Mouse (Mus musculus) midbrain, embryonic 13.5 days (tissue): ENCODE data around the gene Phf11a. TPM values are rescaled to one million over a fixed set of nuclear protein-coding genes. Genes with fewer than 3 reads are reported as not detected.
"Not testable (repeated sequence)": the region's sequence is repeated elsewhere in the genome, so short reads cannot be mapped to it uniquely, and the experiment has no call there.

Experiments used
- ATAC-seq: fragments of 200-750 bp; cut with Nextera tagmentation; 2 replicates; pipeline ENCODE4 v1.8.0; 2017; ENCODE audit warnings: mild to moderate bottlenecking, moderate TSS enrichment, moderate library complexity
- H3K27ac ChIP-seq: fragments of 300-500 bp; sonication (generic); 2 replicates; pipeline ENCODE4 v1.5.1; 2015; ENCODE audit warnings: inconsistent platforms, mild to moderate bottlenecking, moderate library complexity
- H3K27me3 ChIP-seq: fragments of 300-500 bp; sonication (generic); 2 replicates; pipeline ENCODE4 v1.6.1; 2015; ENCODE audit warnings: mild to moderate bottlenecking, inconsistent platforms
- H3K36me3 ChIP-seq: fragments of 300-500 bp; sonication (generic); 2 replicates; pipeline ENCODE4 v1.6.1; 2015; ENCODE audit warnings: mild to moderate bottlenecking, inconsistent platforms
- H3K4me1 ChIP-seq: fragments of 300-500 bp; sonication (generic); replicated peaks from 2 replicates; pipeline ENCODE4 v1.6.1; 2015; ENCODE audit warnings: inconsistent platforms
- H3K4me2 ChIP-seq: fragments of 300-500 bp; sonication (generic); replicated peaks from 2 replicates; pipeline ENCODE4 v1.6.1; 2015; ENCODE audit warnings: moderate library complexity, mild to moderate bottlenecking, inconsistent platforms
- H3K4me3 ChIP-seq: fragments of 300-500 bp; sonication (generic); replicated peaks from 2 replicates; pipeline ENCODE4 v1.5.1; 2015; ENCODE audit warnings: mild to moderate bottlenecking, inconsistent platforms
- H3K9ac ChIP-seq: fragments of 300-500 bp; sonication (generic); replicated peaks from 2 replicates; pipeline ENCODE4 v1.6.1; 2015; ENCODE audit warnings: mild to moderate bottlenecking, inconsistent platforms
- H3K9me3 ChIP-seq: fragments of 300-500 bp; sonication (generic); 2 replicates; pipeline ENCODE4 v1.6.1; 2016; ENCODE audit warnings: mild to moderate bottlenecking, inconsistent platforms
- WGBS: fragments of 180-500 bp; shearing (Covaris S2); methylation state at CpG from one replicate; pipeline ENCODE4 v1.1.7; 2015; 5-methylcytosine and 5-hydroxymethylcytosine counted together
- polyA plus RNA-seq: library from polyadenylated mRNA; unstranded; fragments of >200 nt; fragmentation: Nextera tagmentation; extraction: Ambion mirVana; gene quantifications from 2 replicates; pipeline ENCODE4 v1.2.1, GENCODE M21; 2015

Gene Phf11a
- polyA plus RNA-seq: not detected in 2 replicates

- H3K9ac ChIP-seq, H3K36me3 ChIP-seq, H3K4me1 ChIP-seq, H3K27ac ChIP-seq, H3K4me2 ChIP-seq, H3K9me3 ChIP-seq, ATAC-seq, H3K27me3 ChIP-seq, H3K4me3 ChIP-seq: not testable (repeated sequence)
- WGBS: 67% methylated on average over 1 of the region's 1 CpGs
These were observed at the start of gene Phf11a for GRCm38 (mm10) chr14:59297391-59297790. Phf11a (minus strand) TSS chr14:59297522.

- not testable (repeated sequence) for H3K9ac ChIP-seq, H3K9me3 ChIP-seq, H3K27me3 ChIP-seq, H3K36me3 ChIP-seq, ATAC-seq, H3K4me3 ChIP-seq, H3K4me1 ChIP-seq, H3K4me2 ChIP-seq, H3K27ac ChIP-seq
- WGBS: 67% methylated on average over 1 of the region's 1 CpGs
These were observed 43.9 kb upstream of the Phf11a start, which contains the start of gene Phf11b for GRCm38 (mm10) chr14:59341189-59341588. Phf11b (minus strand) TSS chr14:59341351.

GRCm38 (mm10) chr14:59339541-59339940, 42.2 kb upstream of the Phf11a start:
- Histone ChIP-seq H3K4me3 (no peak overlapping the region), H3K4me2 (no peak overlapping the region), H3K9me3 (no peaks in the 10 kb centered on the region), H3K27ac (no peak overlapping the region), H3K9ac (no peak overlapping the region), H3K27me3 (no peaks in the 10 kb centered on the region), H3K4me1 (no peaks in the 10 kb centered on the region), H3K36me3 (no peaks in the 10 kb centered on the region)
- 93% methylated on average over 1 of the region's 1 CpGs for WGBS
- no peak for ATAC-seq

GRCm38 (mm10) chr14:59336056-59336455, 38.7 kb upstream of the Phf11a start:
- H3K9ac ChIP-seq, H3K27ac ChIP-seq, H3K36me3 ChIP-seq, H3K4me2 ChIP-seq, H3K4me1 ChIP-seq, H3K27me3 ChIP-seq, H3K9me3 ChIP-seq, ATAC-seq, H3K4me3 ChIP-seq: not testable (repeated sequence)
- WGBS: 93% methylated on average over 3 of the region's 3 CpGs

- H3K36me3 ChIP-seq, H3K27ac ChIP-seq, H3K4me3 ChIP-seq, ATAC-seq, H3K9me3 ChIP-seq, H3K27me3 ChIP-seq, H3K4me2 ChIP-seq, H3K9ac ChIP-seq, H3K4me1 ChIP-seq: not testable (repeated sequence)
- WGBS: 60% methylated on average over 3 of the region's 3 CpGs
These were observed 33.2 kb upstream of the Phf11a start for GRCm38 (mm10) chr14:59330499-59330898.

- not testable (repeated sequence) for H3K9ac ChIP-seq, ATAC-seq, H3K27ac ChIP-seq, H3K4me3 ChIP-seq, H3K4me1 ChIP-seq, H3K27me3 ChIP-seq, H3K4me2 ChIP-seq, H3K9me3 ChIP-seq, H3K36me3 ChIP-seq
- 72% methylated on average over 6 of the region's 6 CpGs for WGBS
These were observed 22.6 kb upstream of the Phf11a start for GRCm38 (mm10) chr14:59319970-59320369.

- H3K4me2 ChIP-seq, H3K9ac ChIP-seq, H3K27ac ChIP-seq, H3K36me3 ChIP-seq, H3K4me3 ChIP-seq, ATAC-seq, H3K9me3 ChIP-seq, H3K4me1 ChIP-seq, H3K27me3 ChIP-seq: not testable (repeated sequence)
- WGBS: 98% methylated on average over 3 of the region's 3 CpGs
These were observed 21.7 kb upstream of the Phf11a start for GRCm38 (mm10) chr14:59319036-59319435.

GRCm38 (mm10) chr14:59291769-59292168, 5.6 kb downstream of the Phf11a start:
- not testable (repeated sequence) for H3K4me3 ChIP-seq, H3K9me3 ChIP-seq, ATAC-seq, H3K27ac ChIP-seq, H3K27me3 ChIP-seq, H3K4me1 ChIP-seq, H3K9ac ChIP-seq, H3K4me2 ChIP-seq, H3K36me3 ChIP-seq

- not testable (repeated sequence) for H3K27me3 ChIP-seq, H3K9ac ChIP-seq, H3K36me3 ChIP-seq, H3K4me3 ChIP-seq, H3K27ac ChIP-seq, H3K4me1 ChIP-seq, H3K9me3 ChIP-seq, ATAC-seq, H3K4me2 ChIP-seq
- WGBS: 92% methylated on average over 4 of the region's 4 CpGs
These were observed 22.4 kb downstream of the Phf11a start for GRCm38 (mm10) chr14:59274961-59275360.

- no peaks in the 10 kb centered on the region for H3K9me3 ChIP-seq
- no peak within 1 kb of the TSS for H3K4me2 ChIP-seq
- no peaks in the 10 kb centered on the region for H3K27me3 ChIP-seq
- H3K9ac ChIP-seq: no peak within 1 kb of the TSS
- 81% methylated on average over 3 of the region's 3 CpGs for WGBS
- no peak within 1 kb of the TSS for H3K4me3 ChIP-seq
- H3K36me3 ChIP-seq: no peaks in the 10 kb centered on the region
- H3K4me1 ChIP-seq: no peaks in the 10 kb centered on the region
- ATAC-seq: no peak
- no peak within 1 kb of the TSS for H3K27ac ChIP-seq
These were observed 37.3 kb downstream of the Phf11a start, which contains the start of gene Gm6904 for GRCm38 (mm10) chr14:59260056-59260455. Gm6904 (minus strand) TSS chr14:59260216.

- H3K4me2 ChIP-seq, H3K9ac ChIP-seq, H3K4me3 ChIP-seq, H3K4me1 ChIP-seq, H3K9me3 ChIP-seq, H3K27ac ChIP-seq, H3K36me3 ChIP-seq, ATAC-seq, H3K27me3 ChIP-seq: not testable (repeated sequence)
- WGBS: 95% methylated on average over 1 of the region's 1 CpGs
These were observed 41.5 kb downstream of the Phf11a start for GRCm38 (mm10) chr14:59255861-59256260.

GRCm38 (mm10) chr14:59250350-59250749, 47.0 kb downstream of the Phf11a start:
- not testable (repeated sequence) for H3K27ac ChIP-seq, H3K4me3 ChIP-seq, ATAC-seq, H3K4me2 ChIP-seq, H3K9me3 ChIP-seq, H3K36me3 ChIP-seq, H3K4me1 ChIP-seq, H3K9ac ChIP-seq, H3K27me3 ChIP-seq
- WGBS: 75% methylated on average over 5 of the region's 5 CpGs

- Histone ChIP-seq H3K27ac (no peak overlapping the region), H3K4me3 (no peak overlapping the region), H3K9ac (no peak overlapping the region), H3K36me3 (peaks cover 94% of the 10 kb centered on the region), H3K4me1 (no peaks in the 10 kb centered on the region), H3K27me3 (no peaks in the 10 kb centered on the region), H3K9me3 (peaks cover 4% of the 10 kb centered on the region; the same call in 1 of the 2 replicates), H3K4me2 (no peak overlapping the region)
- ATAC-seq: no peak
- WGBS: 97% methylated on average over 9 of the region's 9 CpGs
These were observed 63.7 kb downstream of the Phf11a start for GRCm38 (mm10) chr14:59233635-59234034.
